Mouse (Mus musculus) forebrain, embryonic 16.5 days (tissue): Measurements from ENCODE around the gene Cbwd1. TPM values are rescaled to one million over a fixed set of nuclear protein-coding genes. Genes with fewer than 3 reads are reported as not detected.
"Not testable (repeated sequence)": the region's sequence is repeated elsewhere in the genome, so short reads cannot be mapped to it uniquely, and the experiment has no call there.

Experiments used
- ATAC-seq: fragments of 200-750 bp; cut with Nextera tagmentation; 2 replicates; pipeline ENCODE4 v1.8.0; 2017; ENCODE audit warnings: mild to moderate bottlenecking, moderate library complexity
- H3K27ac ChIP-seq: fragments of 300-500 bp; sonication (generic); 2 replicates; pipeline ENCODE4 v1.5.1; 2014; ENCODE audit warnings: low read length, control low read depth
- H3K27me3 ChIP-seq: fragments of 300-500 bp; sonication (generic); replicated peaks from 2 replicates; pipeline ENCODE4 v1.6.1; 2014; ENCODE audit warnings: low read length; ENCODE audit not compliant: control insufficient read depth, insufficient read depth
- H3K36me3 ChIP-seq: fragments of 300-500 bp; sonication (generic); 2 replicates; pipeline ENCODE4 v1.6.1; 2014; ENCODE audit not compliant: control insufficient read depth, insufficient read depth
- H3K4me1 ChIP-seq: fragments of 300-500 bp; sonication (generic); replicated peaks from 2 replicates; pipeline ENCODE4 v1.6.1; 2014; ENCODE audit warnings: low read length; ENCODE audit not compliant: control insufficient read depth, insufficient read depth
- H3K4me2 ChIP-seq: fragments of 300-500 bp; sonication (generic); 2 replicates; pipeline ENCODE4 v1.6.1; 2014; ENCODE audit warnings: mild to moderate bottlenecking, low read length, control low read depth
- H3K4me3 ChIP-seq: fragments of 300-500 bp; sonication (generic); replicated peaks from 2 replicates; pipeline ENCODE4 v1.5.1; 2014; ENCODE audit warnings: mild to moderate bottlenecking, low read length, control low read depth
- H3K9ac ChIP-seq: fragments of 300-500 bp; sonication (generic); replicated peaks from 2 replicates; pipeline ENCODE4 v1.6.1; 2014; ENCODE audit warnings: low read depth, low read length, control low read depth
- H3K9me3 ChIP-seq: fragments of 300-500 bp; sonication (generic); 2 replicates; pipeline ENCODE4 v1.6.1; 2016; ENCODE audit warnings: low read length; ENCODE audit not compliant: control insufficient read depth
- WGBS: fragments of 180-500 bp; shearing (Covaris S2); extraction: QIAGEN DNeasy Blood & Tissue Kit; methylation state at CpG from one replicate; pipeline ENCODE4 v1.1.7; 2014; 5-methylcytosine and 5-hydroxymethylcytosine counted together
- microRNA-seq: library from miRNA; unstranded; fragments of <30 nt; microRNA quantifications from one replicate; pipeline ENCODE4, GENCODE M21; 2017
- polyA plus RNA-seq: library from polyadenylated mRNA; unstranded; fragments of >200 nt; fragmentation: Nextera tagmentation; extraction: Ambion mirVana; gene quantifications from 2 replicates; pipeline ENCODE4 v1.2.1, GENCODE M21; 2015

Cbwd1 gene
- polyA plus RNA-seq, 1 experiment from 2014 or later, result 18.2 TPM

GRCm38 (mm10) chr19:24875129-24875870 is 86.1 kb downstream of the Cbwd1 start, which contains the start of gene Gm10053:
Gm10053 (plus strand) TSS chr19:24875686.
- not testable (repeated sequence) for H3K9ac ChIP-seq, H3K36me3 ChIP-seq, H3K9me3 ChIP-seq, H3K4me3 ChIP-seq, H3K27ac ChIP-seq, H3K4me1 ChIP-seq, ATAC-seq, H3K4me2 ChIP-seq, H3K27me3 ChIP-seq
- 86% methylated on average over 23 of the region's 26 CpGs for WGBS

DNA sequence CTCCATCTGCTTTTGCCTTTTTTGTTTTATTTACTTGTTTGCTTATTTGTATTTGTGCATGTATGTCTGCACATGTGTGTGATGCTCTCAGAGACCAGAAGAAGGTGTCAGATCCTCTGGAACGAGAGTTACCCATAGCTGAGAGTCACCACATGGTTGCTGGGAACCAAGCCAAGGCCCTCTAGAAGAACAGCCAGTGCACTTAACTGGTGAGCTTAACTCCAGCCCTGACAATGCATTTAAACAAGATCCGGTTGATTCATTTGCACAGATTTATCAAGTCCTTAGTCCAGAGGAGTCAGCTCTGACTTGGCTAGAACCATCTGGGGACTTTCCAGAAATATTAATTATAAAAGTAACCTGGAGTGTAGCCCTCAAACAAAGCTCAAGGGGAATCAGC is 87.5 kb downstream of the Cbwd1 start:
- H3K9me3 ChIP-seq, result no peaks in the 10 kb centered on the region
- H3K4me3 ChIP-seq, result no peak overlapping the region
- H3K4me1 ChIP-seq, result no peaks in the 10 kb centered on the region
- 29% methylated on average over 2 of the region's 2 CpGs for WGBS
- no peak overlapping the region for H3K9ac ChIP-seq
- H3K36me3 ChIP-seq, result no peaks in the 10 kb centered on the region
- ATAC-seq, result no peak
- no peaks in the 10 kb centered on the region for H3K27me3 ChIP-seq
- H3K4me2 ChIP-seq, result no peak overlapping the region
- no peak overlapping the region for H3K27ac ChIP-seq

GRCm38 (mm10) chr19:24871037-24871635 is 90.3 kb downstream of the Cbwd1 start:
- Histone ChIP-seq H3K9ac (peak overlapping the region; percentile 51), H3K4me2 (peak overlapping the region; percentile 70), H3K4me3 (peak overlapping the region; percentile 42), H3K27me3 (no peaks in the 10 kb centered on the region), H3K36me3 (no peaks in the 10 kb centered on the region), H3K4me1 (no peaks in the 10 kb centered on the region), H3K9me3 (no peaks in the 10 kb centered on the region), H3K27ac (no peak overlapping the region)
- ATAC-seq, result peak; percentile 89
- 15% methylated on average over 18 of the region's 18 CpGs for WGBS

Small RNA genes lying within 50 kb of the gene (microRNA-seq; reads per million reads assigned to microRNA genes)
- not detected for gene Mir3084-1

Other genes with a start within 250 kb of the Cbwd1 start
- 0.08 and 0.15 TPM in 2 replicates for gene Pgm5, start 99.8 kb downstream of the Cbwd1 start, polyA plus RNA-seq
- 203 and 230 TPM in 2 replicates for gene Gm10053, start 85.9 kb downstream of the Cbwd1 start, polyA plus RNA-seq
- gene Foxd4, start 60.4 kb downstream of the Cbwd1 start, polyA plus RNA-seq, result not detected in 2 replicates
- 0.56 and 1.4 TPM in 2 replicates for gene Dock8, start 37.9 kb upstream of the Cbwd1 start, polyA plus RNA-seq